Mouse (Mus musculus) neural tube, embryonic 15.5 days (tissue): ENCODE data around the gene Sh3pxd2b. TPM values are rescaled to one million over a fixed set of nuclear protein-coding genes. Genes with fewer than 3 reads are reported as not detected.
A peak's percentile ranks its signal among the peaks of the same experiment; 100 is the strongest.
"Not testable (repeated sequence)": the region's sequence is repeated elsewhere in the genome, so short reads cannot be mapped to it uniquely, and the experiment has no call there.

Source experiments
- ATAC-seq: fragments of 200-750 bp; cut with Nextera tagmentation; 2 replicates; pipeline ENCODE4 v1.8.0; 2017; ENCODE audit warnings: mild to moderate bottlenecking, moderate TSS enrichment, moderate library complexity; ENCODE audit not compliant: low FRiP score
- H3K27ac ChIP-seq: fragments of 300-500 bp; sonication (generic); replicated peaks from 2 replicates; pipeline ENCODE4 v1.5.1; 2015; ENCODE audit warnings: mild to moderate bottlenecking, inconsistent platforms
- H3K27me3 ChIP-seq: fragments of 300-500 bp; sonication (generic); replicated peaks from 2 replicates; pipeline ENCODE4 v1.6.1; 2015; ENCODE audit warnings: inconsistent platforms
- H3K36me3 ChIP-seq: fragments of 300-500 bp; sonication (generic); 2 replicates; pipeline ENCODE4 v1.6.1; 2015; ENCODE audit warnings: inconsistent platforms
- H3K4me1 ChIP-seq: fragments of 300-500 bp; sonication (generic); 2 replicates; pipeline ENCODE4 v1.6.1; 2015; ENCODE audit warnings: inconsistent platforms
- H3K4me2 ChIP-seq: fragments of 300-500 bp; sonication (generic); 2 replicates; pipeline ENCODE4 v1.6.1; 2015; ENCODE audit warnings: inconsistent platforms, mild to moderate bottlenecking, moderate library complexity
- H3K4me3 ChIP-seq: fragments of 300-500 bp; sonication (generic); replicated peaks from 2 replicates; pipeline ENCODE4 v1.5.1; 2015; ENCODE audit warnings: mild to moderate bottlenecking, inconsistent platforms
- H3K9ac ChIP-seq: fragments of 300-500 bp; sonication (generic); replicated peaks from 2 replicates; pipeline ENCODE4 v1.6.1; 2015; ENCODE audit warnings: mild to moderate bottlenecking, inconsistent platforms
- H3K9me3 ChIP-seq: fragments of 300-500 bp; sonication (generic); replicated peaks from 2 replicates; pipeline ENCODE4 v1.6.1; 2016; ENCODE audit warnings: inconsistent platforms
- whole genome bisulfite sequencing: fragments of 180-500 bp; shearing (Covaris S2); methylation state at CpG from one replicate; pipeline ENCODE4 v1.1.7; 2015; ENCODE audit warnings: mixed read lengths; 5-methylcytosine and 5-hydroxymethylcytosine counted together
- polyA plus RNA-seq: library from polyadenylated mRNA; unstranded; fragments of >200 nt; fragmentation: Nextera tagmentation; extraction: Ambion mirVana; gene quantifications from 2 replicates; pipeline ENCODE4 v1.2.1, GENCODE M21; 2015

Sh3pxd2b gene
- 17.2 and 17.8 TPM in 2 replicates for polyA plus RNA-seq

GRCm38 (mm10) chr11:32347607-32348432 lies at the start of gene Sh3pxd2b:
Sh3pxd2b (plus strand) TSS chr11:32347820.
- H3K4me2 ChIP-seq, result peak within 1 kb of the TSS; percentile 86
- no peaks in the 10 kb centered on the region for H3K9me3 ChIP-seq
- H3K4me1 ChIP-seq, result peaks cover 41% of the 10 kb centered on the region
- peak within 1 kb of the TSS; percentile 82 for H3K9ac ChIP-seq
- peak; percentile 80 for ATAC-seq
- H3K27ac ChIP-seq, result peak within 1 kb of the TSS; percentile 84
- peak within 1 kb of the TSS; percentile 82 for H3K4me3 ChIP-seq
- 0% methylated on average over 69 of the region's 86 CpGs for WGBS
- H3K27me3 ChIP-seq, result no peaks in the 10 kb centered on the region
- peaks cover 20% of the 10 kb centered on the region for H3K36me3 ChIP-seq

GRCm38 (mm10) chr11:32297866-32298531 lies 49.6 kb upstream of the Sh3pxd2b start:
- no peaks in the 10 kb centered on the region for H3K9me3 ChIP-seq
- peaks cover 9% of the 10 kb centered on the region; the same call in 1 of the 2 replicates for H3K27me3 ChIP-seq
- 87% methylated on average over 1 of the region's 1 CpGs for WGBS
- no peak overlapping the region for H3K27ac ChIP-seq
- peaks cover 4% of the 10 kb centered on the region; the same call in 1 of the 2 replicates for H3K4me1 ChIP-seq
- no peak overlapping the region for H3K4me2 ChIP-seq
- no peak overlapping the region for H3K9ac ChIP-seq
- ATAC-seq, result no peak
- H3K36me3 ChIP-seq, result no peaks in the 10 kb centered on the region
- H3K4me3 ChIP-seq, result no peak overlapping the region

DNA sequence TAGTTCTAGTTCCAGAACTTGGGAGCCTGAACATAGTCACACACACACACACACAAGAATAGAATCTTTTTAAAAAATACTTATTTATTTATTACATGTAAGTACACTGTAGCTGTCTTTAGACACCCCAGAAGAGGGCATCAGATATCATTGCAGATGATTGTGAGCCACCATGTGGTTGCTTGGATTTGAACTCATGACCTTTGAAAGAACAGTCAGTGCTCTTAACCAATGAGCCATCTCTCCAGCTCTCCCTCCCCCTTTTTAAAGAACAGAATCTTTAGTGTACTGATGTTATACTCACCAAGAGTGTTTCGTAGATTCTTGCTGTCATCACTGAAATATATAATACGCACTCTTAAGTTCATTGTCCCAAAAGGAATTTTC lies 49.1 kb upstream of the Sh3pxd2b start:
- Histone ChIP-seq H3K36me3 (no peaks in the 10 kb centered on the region), H3K4me3 (no peak overlapping the region), H3K4me1 (peaks cover 8% of the 10 kb centered on the region; the same call in 1 of the 2 replicates), H3K9me3 (no peaks in the 10 kb centered on the region), H3K4me2 (no peak overlapping the region), H3K27me3 (peaks cover 9% of the 10 kb centered on the region; the same call in 1 of the 2 replicates), H3K9ac (no peak overlapping the region), H3K27ac (no peak overlapping the region)
- ATAC-seq, result no peak
- 99% methylated on average over 2 of the region's 2 CpGs for WGBS

DNA sequence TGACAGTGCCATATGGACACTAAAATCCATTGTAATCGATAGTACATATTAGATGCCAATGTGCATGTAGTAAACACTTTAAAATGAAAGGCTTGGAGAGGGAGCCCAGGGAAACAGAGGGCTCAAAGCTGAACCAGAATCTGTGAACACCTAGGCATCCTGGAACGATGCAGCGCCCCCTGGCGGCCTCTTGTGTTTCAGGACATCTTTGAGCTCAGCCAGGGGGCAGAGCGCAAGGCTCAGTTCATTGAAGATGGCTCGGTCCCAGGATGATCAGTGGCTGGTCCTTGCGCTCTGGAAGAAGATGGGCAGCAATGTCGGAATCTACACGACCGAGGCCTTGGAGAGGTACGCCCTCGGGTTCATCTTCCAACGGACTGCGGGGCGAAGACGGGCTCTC lies 47.8 kb upstream of the Sh3pxd2b start, which contains the start of gene Hbq1a:
Hbq1a (plus strand) TSS at position 205 of the 400 bp plus-strand sequence.
- ATAC-seq, result peak; percentile 75
- not testable (repeated sequence) for H3K4me1 ChIP-seq, H3K27me3 ChIP-seq, H3K9ac ChIP-seq, H3K36me3 ChIP-seq, H3K27ac ChIP-seq, H3K9me3 ChIP-seq
- Histone ChIP-seq H3K4me3 (peak within 1 kb of the TSS; percentile 32), H3K4me2 (peak within 1 kb of the TSS; percentile 55)
- WGBS, result 8% methylated on average over 16 of the region's 16 CpGs

DNA sequence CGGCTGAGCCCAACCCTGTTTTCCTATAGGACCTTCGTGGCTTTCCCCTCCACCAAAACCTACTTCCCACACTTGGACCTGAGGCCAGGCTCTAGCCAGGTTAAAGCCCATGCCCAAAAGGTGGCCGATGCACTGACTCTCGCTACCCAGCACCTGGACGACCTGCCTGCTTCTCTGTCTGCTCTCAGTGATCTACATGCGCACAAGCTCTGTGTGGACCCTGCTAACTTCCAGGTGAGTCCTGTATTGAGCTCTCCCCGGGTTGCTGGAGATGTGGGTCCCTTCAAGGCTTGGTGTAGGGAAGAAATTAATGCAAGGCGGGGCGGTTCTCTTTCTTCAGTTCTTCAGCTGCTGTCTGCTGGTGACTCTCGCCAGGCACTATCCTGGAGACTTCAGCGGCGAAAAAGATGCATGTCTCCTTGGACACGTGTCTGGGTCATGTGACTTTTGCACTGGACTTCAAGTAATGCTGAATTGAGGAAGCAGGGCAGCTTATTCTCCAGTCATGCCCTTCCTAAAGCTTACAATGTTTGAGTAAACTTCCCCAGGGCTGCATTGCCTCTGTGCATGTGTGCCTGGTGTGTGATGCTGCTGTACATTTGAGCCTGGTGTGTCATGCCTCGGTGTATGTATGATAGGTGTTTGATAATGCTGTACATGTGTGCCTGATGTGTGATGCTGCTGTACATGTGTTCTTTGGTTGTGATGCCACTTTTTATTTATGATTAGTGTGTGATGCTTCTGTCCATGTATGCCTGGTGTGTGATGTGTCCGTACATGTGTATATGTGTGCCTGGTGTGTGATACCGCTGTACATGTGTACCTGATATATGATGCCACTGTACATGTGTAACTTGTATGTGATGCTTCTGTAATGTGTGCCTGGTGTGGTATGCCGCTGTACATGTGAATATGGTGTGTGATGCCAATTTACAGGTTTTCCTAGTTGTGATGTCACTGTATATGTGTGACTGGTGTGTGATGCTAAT lies 47.0 kb upstream of the Sh3pxd2b start:
- Histone ChIP-seq H3K4me3 (peak overlapping the region; percentile 32), H3K27me3 (peaks cover 9% of the 10 kb centered on the region; the same call in 1 of the 2 replicates), H3K4me1 (peaks cover 8% of the 10 kb centered on the region; the same call in 1 of the 2 replicates), H3K36me3 (no peaks in the 10 kb centered on the region), H3K4me2 (peak overlapping the region; percentile 55), H3K9me3 (no peaks in the 10 kb centered on the region), H3K27ac (no peak overlapping the region), H3K9ac (no peak overlapping the region)
- ATAC-seq, result peak; percentile 36; the same call in 1 of the 2 replicates
- WGBS, result 53% methylated on average over 15 of the region's 17 CpGs

DNA sequence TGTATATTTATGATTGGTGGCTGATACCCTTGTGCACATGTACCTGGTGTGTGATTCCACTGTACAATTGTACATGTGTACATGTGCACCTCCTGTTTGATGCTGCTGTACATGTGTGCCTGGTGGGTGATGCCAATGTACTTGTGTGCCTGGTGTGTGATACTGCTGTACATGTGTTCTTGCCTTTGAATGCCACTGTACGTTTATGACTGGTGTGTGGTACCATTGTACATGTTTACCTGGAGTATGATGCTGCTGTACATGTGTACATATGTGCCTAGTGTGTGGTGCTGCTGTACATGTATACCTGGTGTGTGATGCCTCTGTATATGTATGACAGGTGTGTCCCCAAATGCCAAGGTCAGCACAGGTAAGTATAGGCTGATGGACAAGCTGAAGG lies 46.1 kb upstream of the Sh3pxd2b start:
- H3K27me3 ChIP-seq, result peaks cover 9% of the 10 kb centered on the region; the same call in 1 of the 2 replicates
- H3K9ac ChIP-seq, result no peak overlapping the region
- 68% methylated on average over 1 of the region's 1 CpGs for WGBS
- ATAC-seq, result no peak
- H3K27ac ChIP-seq, result no peak overlapping the region
- no peaks in the 10 kb centered on the region for H3K9me3 ChIP-seq
- H3K36me3 ChIP-seq, result no peaks in the 10 kb centered on the region
- no peak overlapping the region for H3K4me3 ChIP-seq
- H3K4me2 ChIP-seq, result no peak overlapping the region
- H3K4me1 ChIP-seq, result peaks cover 8% of the 10 kb centered on the region; the same call in 1 of the 2 replicates

GRCm38 (mm10) chr11:32302824-32303419 lies 44.7 kb upstream of the Sh3pxd2b start:
- ATAC-seq, result no peak
- H3K9me3 ChIP-seq, result no peaks in the 10 kb centered on the region
- H3K4me1 ChIP-seq, result peaks cover 8% of the 10 kb centered on the region; the same call in 1 of the 2 replicates
- peaks cover 9% of the 10 kb centered on the region; the same call in 1 of the 2 replicates for H3K27me3 ChIP-seq
- H3K9ac ChIP-seq, result no peak overlapping the region
- H3K27ac ChIP-seq, result no peak overlapping the region
- H3K36me3 ChIP-seq, result no peaks in the 10 kb centered on the region
- no peak overlapping the region for H3K4me3 ChIP-seq
- 56% methylated on average over 2 of the region's 2 CpGs for WGBS
- no peak overlapping the region for H3K4me2 ChIP-seq

DNA sequence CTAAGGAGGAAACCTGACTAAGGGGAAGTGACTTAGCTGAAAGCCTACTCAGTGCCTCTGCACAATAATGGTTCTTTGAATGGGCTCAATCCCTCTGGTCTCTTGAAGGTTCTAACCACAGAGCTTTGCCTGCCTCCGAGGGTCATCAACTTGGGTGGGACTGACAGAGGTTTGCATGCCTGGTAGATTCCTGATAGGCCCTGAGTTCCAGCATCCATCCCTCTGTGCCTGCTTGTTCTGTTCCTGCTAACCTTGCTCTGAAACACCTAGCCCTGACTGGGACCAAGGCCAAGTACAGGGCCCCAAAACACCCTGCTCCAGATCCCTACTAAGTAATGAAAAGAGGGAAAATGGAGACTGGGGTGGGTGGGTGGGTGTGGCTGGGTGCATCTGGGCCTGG lies 44.2 kb upstream of the Sh3pxd2b start:
- Histone ChIP-seq H3K4me2 (no peak overlapping the region), H3K27ac (no peak overlapping the region), H3K4me3 (no peak overlapping the region), H3K4me1 (peaks cover 8% of the 10 kb centered on the region; the same call in 1 of the 2 replicates), H3K36me3 (no peaks in the 10 kb centered on the region), H3K27me3 (peaks cover 9% of the 10 kb centered on the region; the same call in 1 of the 2 replicates), H3K9me3 (no peaks in the 10 kb centered on the region), H3K9ac (no peak overlapping the region)
- 89% methylated on average over 1 of the region's 1 CpGs for WGBS
- ATAC-seq, result no peak

GRCm38 (mm10) chr11:32307006-32307405 lies 40.6 kb upstream of the Sh3pxd2b start:
- no peak for ATAC-seq
- Histone ChIP-seq H3K27ac (no peak overlapping the region), H3K4me3 (no peak overlapping the region), H3K9me3 (no peaks in the 10 kb centered on the region), H3K4me1 (peaks cover 8% of the 10 kb centered on the region; the same call in 1 of the 2 replicates), H3K9ac (no peak overlapping the region), H3K27me3 (no peaks in the 10 kb centered on the region), H3K36me3 (no peaks in the 10 kb centered on the region), H3K4me2 (no peak overlapping the region)
- WGBS, result 65% methylated on average over 1 of the region's 1 CpGs

DNA sequence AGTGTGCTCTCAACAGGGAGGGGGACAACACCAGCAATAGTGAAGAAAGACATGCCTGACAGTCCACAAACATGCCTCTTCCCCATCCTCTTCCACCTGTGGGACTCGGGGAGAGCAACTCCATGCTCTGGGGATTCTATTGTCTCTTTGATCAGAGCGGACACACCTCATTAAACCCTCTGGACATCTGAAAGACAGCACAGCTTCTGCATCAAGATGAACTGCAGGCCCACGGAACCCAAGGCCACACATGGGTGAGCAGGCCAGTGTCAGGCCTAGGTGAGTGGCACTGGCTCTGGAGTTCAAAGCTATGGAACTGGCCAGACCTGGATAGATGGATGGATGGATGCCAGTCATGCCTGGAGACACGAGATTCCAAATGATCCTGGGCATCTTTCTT lies 38.2 kb upstream of the Sh3pxd2b start:
- Histone ChIP-seq H3K36me3 (no peaks in the 10 kb centered on the region), H3K27ac (no peak overlapping the region), H3K4me3 (no peak overlapping the region), H3K9me3 (no peaks in the 10 kb centered on the region), H3K4me2 (no peak overlapping the region), H3K9ac (no peak overlapping the region), H3K4me1 (no peaks in the 10 kb centered on the region), H3K27me3 (no peaks in the 10 kb centered on the region)
- ATAC-seq, result no peak
- 41% methylated on average over 4 of the region's 4 CpGs for WGBS
